Mouse (Mus musculus): ENCODE measurements around the gene Fam184b. TPM values are rescaled to one million over a fixed set of nuclear protein-coding genes. Genes with fewer than 3 reads are reported as not detected.

Gene Fam184b
- polyA plus RNA-seq, 1 experiment from 2014 or later, result 2.4 TPM

- Histone ChIP-seq H3K4me3 (ENCODE audit: low read depth, low read length) (peak overlapping the region; percentile 54), H3K9me3 (ENCODE audit: control insufficient read depth, low read length) (no peaks in the 10 kb centered on the region), H3K4me2 (ENCODE audit: low read depth, low read length) (peak overlapping the region; percentile 95), H3K27me3 (replicated peaks; ENCODE audit: control insufficient read depth, insufficient read depth, low read length) (0 out of 2 replicates have a peak, but pooled peaks cover 7% of the 10 kb centered on the region), H3K9ac (ENCODE audit: low read depth, low read length) (peak overlapping the region; percentile 63), H3K36me3 (ENCODE audit: control insufficient read depth, insufficient read depth, low read length) (no peaks in the 10 kb centered on the region), H3K27ac (replicated peaks; ENCODE audit: low read depth, low read length) (no peak overlapping the region), H3K4me1 (ENCODE audit: control insufficient read depth, insufficient read depth, low read length) (no peaks in the 10 kb centered on the region; the same call in 1 of the 2 replicates)
- 1% methylated on average over 8 of the region's 8 CpGs for WGBS
- no peak for ATAC-seq (ENCODE audit: low read depth)
- DNase-seq (ENCODE audit: low spot score), result peak; percentile 5
These were observed 290 bp upstream of the Fam184b start for GRCm38 (mm10) chr5:45639715-45640092.

- Histone ChIP-seq H3K36me3 (ENCODE audit: control insufficient read depth, insufficient read depth, low read length) (no peaks in the 10 kb centered on the region), H3K4me3 (ENCODE audit: low read depth, low read length) (no peak overlapping the region; the same call in 1 of the 2 replicates), H3K27me3 (replicated peaks; ENCODE audit: control insufficient read depth, insufficient read depth, low read length) (0 out of 2 replicates have a peak, but pooled peaks cover 7% of the 10 kb centered on the region), H3K4me1 (ENCODE audit: control insufficient read depth, insufficient read depth, low read length) (no peaks in the 10 kb centered on the region; the same call in 1 of the 2 replicates), H3K4me2 (ENCODE audit: low read depth, low read length) (peak overlapping the region; percentile 95; the same call in 1 of the 2 replicates), H3K9me3 (ENCODE audit: control insufficient read depth, low read length) (no peaks in the 10 kb centered on the region), H3K27ac (replicated peaks; ENCODE audit: low read depth, low read length) (no peak overlapping the region), H3K9ac (ENCODE audit: low read depth, low read length) (no peak overlapping the region)
- ATAC-seq (ENCODE audit: low read depth), result peak; percentile 42; the same call in 1 of the 2 replicates
- WGBS, result 32% methylated on average over 3 of the region's 3 CpGs
- DNase-seq (ENCODE audit: low spot score), result peak; percentile 40
These were observed 1.0 kb downstream of the Fam184b start for GRCm38 (mm10) chr5:45638378-45638777.

- no peaks in the 10 kb centered on the region for H3K4me1 ChIP-seq (ENCODE audit: control insufficient read depth, insufficient read depth, low read length)
- H3K4me3 ChIP-seq (ENCODE audit: low read depth, low read length), result no peak overlapping the region
- H3K27ac ChIP-seq (replicated peaks; ENCODE audit: low read depth, low read length), result no peak overlapping the region
- DNase-seq (ENCODE audit: low spot score), result no peak
- H3K4me2 ChIP-seq (ENCODE audit: low read depth, low read length), result no peak overlapping the region
- no peaks in the 10 kb centered on the region for H3K36me3 ChIP-seq (ENCODE audit: control insufficient read depth, insufficient read depth, low read length)
- peaks cover 10% of the 10 kb centered on the region; the same call in 1 of the 2 replicates for H3K9me3 ChIP-seq (ENCODE audit: control insufficient read depth, low read length)
- no peak overlapping the region for H3K9ac ChIP-seq (ENCODE audit: low read depth, low read length)
- H3K27me3 ChIP-seq (replicated peaks; ENCODE audit: control insufficient read depth, insufficient read depth, low read length), result no peaks in the 10 kb centered on the region
- no peak for ATAC-seq (ENCODE audit: low read depth)
These were observed 9.9 kb downstream of the Fam184b start for GRCm38 (mm10) chr5:45629470-45629869.

GRCm38 (mm10) chr5:45627771-45628170, 11.6 kb downstream of the Fam184b start:
- Histone ChIP-seq H3K27ac (replicated peaks; ENCODE audit: low read depth, low read length) (no peak overlapping the region), H3K9ac (ENCODE audit: low read depth, low read length) (no peak overlapping the region), H3K4me2 (ENCODE audit: low read depth, low read length) (no peak overlapping the region), H3K36me3 (ENCODE audit: control insufficient read depth, insufficient read depth, low read length) (no peaks in the 10 kb centered on the region), H3K9me3 (ENCODE audit: control insufficient read depth, low read length) (peaks cover 11% of the 10 kb centered on the region; the same call in 1 of the 2 replicates), H3K27me3 (replicated peaks; ENCODE audit: control insufficient read depth, insufficient read depth, low read length) (no peaks in the 10 kb centered on the region), H3K4me3 (ENCODE audit: low read depth, low read length) (no peak overlapping the region), H3K4me1 (ENCODE audit: control insufficient read depth, insufficient read depth, low read length) (no peaks in the 10 kb centered on the region)
- DNase-seq (ENCODE audit: low spot score), result peak; percentile 63
- 36% methylated on average over 1 of the region's 1 CpGs for WGBS
- peak; percentile 74; the same call in 1 of the 2 replicates for ATAC-seq (ENCODE audit: low read depth)

GRCm38 (mm10) chr5:45621511-45621910, 17.9 kb downstream of the Fam184b start:
- no peak overlapping the region for H3K4me2 ChIP-seq (ENCODE audit: low read depth, low read length)
- DNase-seq (ENCODE audit: low spot score), result no peak
- peaks cover 11% of the 10 kb centered on the region; the same call in 1 of the 2 replicates for H3K9me3 ChIP-seq (ENCODE audit: control insufficient read depth, low read length)
- no peak for ATAC-seq (ENCODE audit: low read depth)
- H3K27ac ChIP-seq (replicated peaks; ENCODE audit: low read depth, low read length), result no peak overlapping the region
- H3K4me3 ChIP-seq (ENCODE audit: low read depth, low read length), result no peak overlapping the region
- H3K4me1 ChIP-seq (ENCODE audit: control insufficient read depth, insufficient read depth, low read length), result no peaks in the 10 kb centered on the region
- WGBS, result 46% methylated on average over 3 of the region's 3 CpGs
- no peak overlapping the region for H3K9ac ChIP-seq (ENCODE audit: low read depth, low read length)
- no peaks in the 10 kb centered on the region for H3K27me3 ChIP-seq (replicated peaks; ENCODE audit: control insufficient read depth, insufficient read depth, low read length)
- H3K36me3 ChIP-seq (ENCODE audit: control insufficient read depth, insufficient read depth, low read length), result no peaks in the 10 kb centered on the region

GRCm38 (mm10) chr5:45599056-45599455, 40.4 kb downstream of the Fam184b start:
- H3K27ac ChIP-seq (replicated peaks; ENCODE audit: low read depth, low read length), result no peak overlapping the region
- 64% methylated on average over 4 of the region's 4 CpGs for WGBS
- H3K4me3 ChIP-seq (ENCODE audit: low read depth, low read length), result no peak overlapping the region
- H3K4me2 ChIP-seq (ENCODE audit: low read depth, low read length), result no peak overlapping the region
- no peaks in the 10 kb centered on the region for H3K4me1 ChIP-seq (ENCODE audit: control insufficient read depth, insufficient read depth, low read length)
- H3K9ac ChIP-seq (ENCODE audit: low read depth, low read length), result no peak overlapping the region
- ATAC-seq (ENCODE audit: low read depth) (no peak), DNase-seq (ENCODE audit: low spot score) (no peak)
- no peaks in the 10 kb centered on the region for H3K36me3 ChIP-seq (ENCODE audit: control insufficient read depth, insufficient read depth, low read length)
- no peaks in the 10 kb centered on the region for H3K9me3 ChIP-seq (ENCODE audit: control insufficient read depth, low read length)
- H3K27me3 ChIP-seq (replicated peaks; ENCODE audit: control insufficient read depth, insufficient read depth, low read length), result no peaks in the 10 kb centered on the region

- Histone ChIP-seq H3K4me3 (ENCODE audit: low read depth, low read length) (no peak overlapping the region), H3K4me1 (ENCODE audit: control insufficient read depth, insufficient read depth, low read length) (no peaks in the 10 kb centered on the region), H3K9ac (ENCODE audit: low read depth, low read length) (no peak overlapping the region), H3K27ac (replicated peaks; ENCODE audit: low read depth, low read length) (no peak overlapping the region), H3K9me3 (ENCODE audit: control insufficient read depth, low read length) (no peaks in the 10 kb centered on the region), H3K27me3 (replicated peaks; ENCODE audit: control insufficient read depth, insufficient read depth, low read length) (no peaks in the 10 kb centered on the region), H3K36me3 (ENCODE audit: control insufficient read depth, insufficient read depth, low read length) (no peaks in the 10 kb centered on the region), H3K4me2 (ENCODE audit: low read depth, low read length) (no peak overlapping the region)
- WGBS, result 62% methylated on average over 3 of the region's 3 CpGs
- ATAC-seq (ENCODE audit: low read depth) (peak; percentile 57; the same call in 1 of the 2 replicates), DNase-seq (ENCODE audit: low spot score) (peak; percentile 9)
These were observed 43.9 kb downstream of the Fam184b start for GRCm38 (mm10) chr5:45595363-45596039.

GRCm38 (mm10) chr5:45593276-45593675, 46.1 kb downstream of the Fam184b start:
- ATAC-seq (ENCODE audit: low read depth), result no peak
- 78% methylated on average over 6 of the region's 6 CpGs for WGBS
- DNase-seq (ENCODE audit: low spot score), result no peak

GRCm38 (mm10) chr5:45590094-45590493, 49.3 kb downstream of the Fam184b start:
- H3K27me3 ChIP-seq (replicated peaks; ENCODE audit: control insufficient read depth, insufficient read depth, low read length), result no peaks in the 10 kb centered on the region
- no peak for ATAC-seq (ENCODE audit: low read depth)
- peaks cover 7% of the 10 kb centered on the region; the same call in 1 of the 2 replicates for H3K9me3 ChIP-seq (ENCODE audit: control insufficient read depth, low read length)
- H3K4me3 ChIP-seq (ENCODE audit: low read depth, low read length), result no peak overlapping the region
- no peak overlapping the region for H3K9ac ChIP-seq (ENCODE audit: low read depth, low read length)
- DNase-seq (ENCODE audit: low spot score), result no peak
- H3K4me2 ChIP-seq (ENCODE audit: low read depth, low read length), result no peak overlapping the region
- no peak overlapping the region for H3K27ac ChIP-seq (replicated peaks; ENCODE audit: low read depth, low read length)
- H3K4me1 ChIP-seq (ENCODE audit: control insufficient read depth, insufficient read depth, low read length), result no peaks in the 10 kb centered on the region
- 80% methylated on average over 4 of the region's 4 CpGs for WGBS
- no peaks in the 10 kb centered on the region for H3K36me3 ChIP-seq (ENCODE audit: control insufficient read depth, insufficient read depth, low read length)

More at GRCm38 (mm10) chr5:45593276-45593675, 46.1 kb downstream of the Fam184b start:
- Histone ChIP-seq H3K4me3 (ENCODE audit: low read depth, low read length) (no peak overlapping the region), H3K27me3 (replicated peaks; ENCODE audit: control insufficient read depth, insufficient read depth, low read length) (no peaks in the 10 kb centered on the region), H3K9me3 (ENCODE audit: control insufficient read depth, low read length) (no peaks in the 10 kb centered on the region), H3K4me2 (ENCODE audit: low read depth, low read length) (no peak overlapping the region), H3K27ac (replicated peaks; ENCODE audit: low read depth, low read length) (no peak overlapping the region), H3K4me1 (ENCODE audit: control insufficient read depth, insufficient read depth, low read length) (no peaks in the 10 kb centered on the region), H3K9ac (ENCODE audit: low read depth, low read length) (no peak overlapping the region), H3K36me3 (ENCODE audit: control insufficient read depth, insufficient read depth, low read length) (no peaks in the 10 kb centered on the region)
